Mouse (Mus musculus) heart, postnatal 36 days (tissue): ENCODE measurements around the gene Vezt. TPM values are rescaled to one million over a fixed set of nuclear protein-coding genes. Genes with fewer than 3 reads are reported as not detected.
A peak's percentile ranks its signal among the peaks of the same experiment; 100 is the strongest.

ENCODE experiments used
- DNase-seq, 2 experiments: peaks; one replicate each; pipeline ENCODE4 v3.0.0; 2021 to 2022
- intact Hi-C: fragments of 180-260 bp; cut with DNase I; formaldehyde crosslinking; loops from one replicate; pipeline ENCODE4 v1.15.1; 2025
- total RNA-seq, 2 experiments: library from RNA; stranded (reverse); gene quantifications; 2 replicates each; pipeline ENCODE4 v1.2.3; 2021

Gene Vezt
- total RNA-seq, 2 experiments from 2014 or later, result 42.8 to 43.2 TPM

GRCm38 (mm10) chr10:94038366-94039260, 3.0 kb upstream of the Vezt start:
- intact Hi-C loops, result loop anchor here (2.0 to 5.0 kb wide), 3 partner anchors 20 to 159 kb away; partner anchors contain the start of gene Ndufa12
- no peak for DNase-seq

DNA sequence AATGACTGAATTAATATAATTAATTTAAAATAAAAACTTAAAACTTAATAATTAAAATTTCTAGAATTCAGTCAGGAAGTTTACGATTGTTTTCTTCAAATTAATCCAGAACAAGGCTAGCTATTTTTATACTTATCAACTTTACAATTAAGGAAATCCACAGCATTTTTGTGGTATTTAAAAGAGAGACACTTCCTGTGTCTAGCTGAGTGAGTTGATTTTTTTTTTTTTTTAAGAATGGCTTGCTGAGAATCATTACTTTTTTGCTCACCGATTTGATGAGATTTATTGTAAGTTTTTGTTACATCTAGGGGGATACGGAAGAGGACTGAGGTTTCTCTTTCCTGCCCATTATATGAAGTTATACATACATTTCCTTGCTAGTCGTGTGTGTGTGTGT, 2.0 kb upstream of the Vezt start:
- intact Hi-C loops, result loop anchor here (5.0 kb wide), 2 partner anchors 150 to 160 kb away; partner anchors contain the start of gene Ndufa12

GRCm38 (mm10) chr10:94037196-94037595, 1.6 kb upstream of the Vezt start:
- DNase-seq, result no peak
- intact Hi-C loops, result loop anchor here (5.0 kb wide), 2 partner anchors 150 to 160 kb away; partner anchors contain the start of gene Ndufa12

More for the DNA sequence above, 2.0 kb upstream of the Vezt start:
- DNase-seq, result no peak

DNA sequence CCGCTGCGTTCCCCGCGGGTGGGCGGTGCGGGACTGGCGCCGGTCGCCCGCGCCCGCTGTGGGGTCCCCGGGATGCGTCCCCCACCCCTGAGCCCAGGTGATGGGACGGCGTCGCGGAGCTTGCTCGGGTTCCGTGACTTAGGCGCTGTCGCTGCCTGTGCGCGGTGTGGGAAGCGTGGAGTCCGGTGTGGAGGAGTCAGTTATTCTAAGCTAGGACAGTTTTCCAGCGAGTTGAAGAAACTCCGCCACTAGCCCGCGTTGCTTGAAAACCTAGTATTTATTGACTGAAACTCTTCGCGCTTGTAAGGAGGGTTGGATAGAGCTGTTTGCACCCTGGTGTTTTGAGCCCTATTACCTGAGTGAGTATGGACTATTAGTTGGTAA, 750 bp upstream of the Vezt start:
- intact Hi-C loops, result loop anchor here (1.0 to 5.0 kb wide), 3 partner anchors 111 to 161 kb away; partner anchors contain the start of gene Ndufa12
- DNase-seq, result no peak

GRCm38 (mm10) chr10:94034876-94035657, 550 bp downstream of the Vezt start:
- peak in 1 of 2 experiments; percentile 58 for DNase-seq
- intact Hi-C loops, result loop anchor here (1.0 to 5.0 kb wide), 3 partner anchors 81 to 162 kb away; partner anchors contain the start of gene Ndufa12

DNA sequence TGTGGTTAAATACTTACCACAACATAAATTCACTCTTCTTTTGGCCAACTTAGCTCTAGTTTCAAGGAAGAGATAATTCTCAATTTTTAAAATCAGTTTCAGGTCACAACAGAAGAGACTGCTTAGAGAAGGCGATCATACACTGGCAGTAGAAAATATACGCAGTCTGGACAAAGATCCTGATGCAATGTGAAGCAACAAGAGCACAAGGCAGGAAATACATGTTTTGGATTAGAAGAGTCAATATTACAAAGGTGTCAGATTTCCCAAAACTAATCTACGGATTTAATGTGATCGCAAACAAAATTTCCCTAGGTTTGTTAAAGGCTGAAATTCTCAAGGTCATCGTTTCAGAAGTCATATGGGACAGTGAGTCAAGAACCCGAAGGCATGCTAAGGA, 4.5 kb downstream of the Vezt start:
- DNase-seq, result no peak
- intact Hi-C loops, result no loop called here

DNA sequence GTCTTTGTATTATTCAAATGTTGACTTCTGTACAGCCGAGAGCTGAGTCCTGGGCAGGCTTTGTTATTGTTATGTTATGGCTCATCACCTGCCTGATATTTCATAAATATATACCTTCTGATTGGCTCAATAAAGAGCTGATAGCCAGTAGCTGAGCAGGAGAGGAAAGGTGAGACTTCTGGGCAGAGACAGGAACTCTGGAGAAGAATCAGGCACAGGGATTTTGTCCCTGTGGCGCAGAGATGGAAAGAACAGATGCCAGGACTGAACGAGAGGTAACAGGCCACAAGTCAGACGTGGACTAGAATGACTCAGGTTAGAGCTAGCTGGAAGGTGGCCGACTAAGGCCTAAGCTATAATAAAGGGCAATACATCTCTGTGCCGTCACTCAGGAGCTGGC, 7.1 kb downstream of the Vezt start:
- intact Hi-C loops, result no loop called here
- DNase-seq, result no peak

DNA sequence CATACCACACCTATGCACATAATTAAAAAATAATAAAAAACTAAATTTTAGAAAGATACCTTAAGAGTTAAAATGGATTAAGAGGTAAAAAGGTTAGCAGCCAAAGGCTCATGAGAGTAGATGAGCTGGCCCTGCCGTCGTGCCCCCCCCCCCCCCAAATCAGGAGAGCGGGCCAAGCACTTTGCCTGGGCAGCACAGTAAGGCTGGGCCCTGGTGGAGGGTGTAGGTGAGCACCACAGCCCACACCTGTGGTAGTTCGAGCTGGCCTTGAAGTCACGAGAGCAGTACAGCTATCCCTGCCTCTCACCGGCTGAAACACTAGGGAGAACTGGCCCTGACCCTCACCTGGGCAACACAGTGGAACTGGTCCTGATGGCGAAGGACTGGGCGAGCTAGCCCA, 10.5 kb downstream of the Vezt start:
- intact Hi-C loops, result no loop called here
- no peak for DNase-seq

- DNase-seq, result no peak
- intact Hi-C loops, result no loop called here
Observed at GRCm38 (mm10) chr10:94021059-94021458, 14.6 kb downstream of the Vezt start.

DNA sequence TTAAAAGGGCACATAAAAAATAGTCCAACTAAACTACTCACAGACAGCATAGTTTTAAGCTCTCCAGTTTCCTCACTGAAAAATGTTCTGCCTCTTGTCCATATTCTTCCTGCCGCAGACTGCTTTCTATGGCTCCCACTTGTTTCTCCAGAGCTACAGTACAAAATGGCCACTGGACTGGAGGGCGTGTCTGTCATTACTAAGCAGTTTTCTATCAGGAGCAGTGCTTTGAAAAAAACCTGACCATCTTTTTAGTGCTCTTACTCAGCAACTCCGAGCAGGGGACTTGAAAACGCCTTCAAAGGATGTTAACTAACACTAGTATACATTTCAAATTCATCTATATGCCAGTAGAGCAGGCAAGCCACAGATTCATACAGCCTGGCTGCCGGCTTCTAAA, 15.0 kb downstream of the Vezt start:
- no peak for DNase-seq
- intact Hi-C loops, result no loop called here

DNA sequence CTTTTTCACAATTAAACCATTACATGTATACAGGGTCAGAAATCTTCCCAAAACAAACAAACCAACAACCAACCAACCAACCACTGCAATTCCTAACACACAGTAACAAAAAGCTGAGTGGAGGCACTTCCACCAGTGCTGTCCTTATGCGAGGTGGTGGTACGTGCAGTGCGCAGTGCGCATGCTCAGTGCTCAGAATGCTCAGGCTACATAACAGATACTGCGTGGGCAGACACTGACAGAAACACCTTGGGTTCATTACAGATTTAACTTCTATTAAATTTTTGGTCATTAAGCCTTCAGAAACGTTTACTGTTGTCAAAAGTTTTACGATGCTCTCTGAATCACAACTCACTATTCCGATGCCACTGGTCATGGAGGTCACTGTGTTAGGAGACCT, 18.2 kb downstream of the Vezt start:
- DNase-seq, result no peak
- intact Hi-C loops, result no loop called here

DNA sequence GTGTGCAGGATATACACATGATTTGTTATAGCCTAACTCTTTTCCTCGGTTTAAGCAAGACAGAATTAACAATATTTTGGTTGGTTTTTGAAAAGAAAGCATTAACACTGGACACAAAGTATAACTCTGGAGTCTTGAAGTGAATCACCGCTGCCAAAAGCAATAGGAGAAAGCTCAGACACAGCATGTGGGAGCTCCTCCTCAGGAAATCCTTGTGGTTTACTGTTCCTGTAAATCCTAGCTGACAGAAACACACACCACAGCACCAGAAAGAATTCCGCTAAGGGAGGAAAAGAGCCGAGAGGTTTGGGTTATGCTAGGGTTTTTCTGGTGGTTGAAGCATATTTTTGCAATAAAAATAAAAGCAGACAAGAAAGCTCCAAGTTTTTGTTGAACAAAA, 21.4 kb downstream of the Vezt start:
- no peak for DNase-seq
- intact Hi-C loops, result no loop called here

GRCm38 (mm10) chr10:94013196-94013595, 22.4 kb downstream of the Vezt start:
- peak; percentile 42 to 67 for DNase-seq
- intact Hi-C loops, result loop anchor here (2.0 kb wide), 1 partner anchor 104 kb away; no protein-coding TSS in a partner anchor

DNA sequence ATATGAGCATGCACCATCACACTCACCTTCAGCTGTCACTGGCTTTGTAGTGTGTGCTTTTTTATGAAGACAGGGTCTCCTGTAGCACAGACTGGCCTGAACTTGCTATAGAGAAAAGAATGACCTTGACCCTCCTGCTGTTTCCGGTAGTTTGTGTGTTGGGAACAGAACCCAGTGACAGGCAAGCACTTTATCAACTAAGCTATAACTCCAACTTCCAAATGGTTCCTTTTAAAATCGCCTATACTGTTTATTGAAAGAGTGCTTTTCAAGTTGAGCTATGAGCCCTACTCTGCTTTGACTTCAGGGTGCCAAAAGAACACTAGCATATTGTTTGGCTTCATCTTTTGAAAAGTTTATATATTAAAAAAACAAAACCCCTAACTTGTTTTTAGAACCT, 24.6 kb downstream of the Vezt start:
- intact Hi-C loops, result no loop called here
- no peak for DNase-seq

DNA sequence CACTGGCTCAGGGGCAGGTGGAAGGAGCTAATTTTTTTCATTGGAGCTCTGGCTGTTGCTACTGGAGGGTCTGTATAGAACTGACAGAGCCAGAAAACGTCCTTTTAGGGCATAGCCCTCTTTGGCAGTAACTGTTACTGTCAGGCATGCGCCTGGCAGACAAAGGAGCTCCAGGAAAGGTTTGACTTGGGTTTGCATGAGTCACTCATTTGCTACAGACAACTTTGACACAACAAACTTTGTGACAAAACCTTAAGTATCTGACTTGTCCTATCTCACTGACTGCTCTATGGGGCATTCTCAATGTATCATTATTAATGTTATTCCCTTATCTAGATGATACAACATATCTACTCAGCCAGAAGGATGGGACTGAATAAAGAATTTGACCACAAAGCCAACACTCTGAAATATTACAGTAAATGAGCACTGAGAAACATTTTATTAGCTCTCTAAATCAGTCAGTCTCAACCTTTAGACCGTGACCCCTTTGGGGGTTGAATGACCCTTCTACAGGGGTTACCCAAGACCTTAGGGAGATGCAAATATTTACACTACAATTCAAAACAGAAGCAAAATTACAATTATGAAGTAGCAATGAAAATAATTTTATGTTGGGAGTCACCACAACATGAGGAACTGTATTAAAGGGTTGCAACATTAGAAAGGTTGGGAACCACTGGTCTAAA, 25.5 kb downstream of the Vezt start:
- DNase-seq, result no peak
- intact Hi-C loops, result no loop called here

DNA sequence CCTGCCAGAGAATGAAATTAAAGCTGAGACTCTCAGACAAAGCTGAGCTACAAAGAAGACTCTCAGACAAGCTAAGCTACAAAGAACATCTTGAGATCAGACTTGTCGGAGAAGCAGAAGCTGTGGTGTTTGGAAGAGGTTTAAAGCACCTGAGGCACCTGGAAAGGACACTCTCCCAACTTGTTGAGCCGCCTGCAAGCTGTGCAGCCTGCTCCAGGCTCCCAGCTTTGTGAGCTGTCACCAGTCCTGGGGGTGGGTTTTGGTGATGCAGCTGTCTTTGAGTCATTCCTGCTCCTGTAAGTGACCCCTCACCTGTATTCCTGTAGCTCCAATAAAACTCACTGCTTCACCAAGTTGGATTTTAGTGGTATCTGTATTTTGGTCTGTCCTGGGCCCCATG, 27.3 kb downstream of the Vezt start:
- no peak for DNase-seq
- intact Hi-C loops, result no loop called here

- DNase-seq, result peak in 1 of 2 experiments; percentile 9
- intact Hi-C loops, result no loop called here
Observed at GRCm38 (mm10) chr10:94000223-94000622, 35.4 kb downstream of the Vezt start.

DNA sequence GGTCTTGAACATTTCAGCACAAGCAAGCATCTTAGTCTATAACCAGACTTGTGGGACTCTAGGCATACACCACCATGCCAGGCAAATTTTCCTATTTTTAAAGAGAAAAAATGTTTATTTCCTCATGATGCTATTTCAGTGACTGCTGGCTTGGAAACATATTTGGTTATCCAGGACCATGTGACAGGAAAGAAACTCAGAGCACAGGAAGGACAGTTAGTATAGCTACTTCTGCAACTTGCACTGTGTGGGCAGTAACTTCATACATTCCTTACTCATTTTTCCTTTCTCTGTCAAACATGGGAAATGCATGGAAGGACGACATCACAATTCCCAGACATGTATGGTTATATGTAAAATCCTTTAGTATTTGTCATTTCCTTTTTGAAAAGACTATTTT, 36.3 kb downstream of the Vezt start:
- DNase-seq, result no peak
- intact Hi-C loops, result no loop called here

GRCm38 (mm10) chr10:93995100-93995499, 40.5 kb downstream of the Vezt start:
- no peak for DNase-seq
- intact Hi-C loops, result no loop called here

GRCm38 (mm10) chr10:93994136-93994535, 41.5 kb downstream of the Vezt start:
- DNase-seq, result no peak
- intact Hi-C loops, result no loop called here

DNA sequence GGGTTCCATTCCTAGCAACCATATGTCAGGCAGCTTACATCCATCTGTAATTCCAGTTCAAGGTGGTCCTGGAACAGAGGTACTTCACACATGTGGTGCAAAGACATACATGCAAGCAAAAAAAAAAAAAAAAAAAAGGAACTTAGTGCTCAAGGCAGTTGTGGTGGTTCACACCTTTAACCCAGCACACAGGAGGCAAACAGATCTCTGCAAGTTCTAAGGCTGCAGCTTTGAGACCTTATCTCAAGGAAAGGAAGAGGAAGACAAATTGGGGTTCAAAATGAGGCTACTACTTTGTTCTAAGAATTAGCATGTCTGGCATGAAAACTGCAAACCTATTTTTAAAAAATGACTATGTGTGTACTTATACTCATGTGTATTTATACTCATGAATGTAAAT, 50.3 kb downstream of the Vezt start:
- intact Hi-C loops, result no loop called here
- no peak for DNase-seq
